In genomic region chr9:99357561-99357920, GRCm38 (mm10) we compare ENCODE assay signal across 10 mouse cellular contexts. TPM values are rescaled to one million over a fixed set of nuclear protein-coding genes. Genes with fewer than 3 reads are reported as not detected.
DNase-seq lines count a peak whose midpoint lies in the region; ATAC-seq and TF ChIP-seq lines count a peak whose summit lies in the region.
"Had no signal": no experiment of that assay in that cellular context is flagged by ENCODE, and none has a peak within 500 bp of the region (broad histone marks: within the 10 kb centered on the region; RNA-seq: fewer than 3 reads in every experiment).

No protein-coding gene starts in this region.

- peak; percentile 53; the same call in 1 of the 2 replicates for ATAC-seq in forebrain, embryonic 15.5 days (replicated peaks)
- ATAC-seq in liver, embryonic 15.5 days (ENCODE audit: insufficient read depth): no peak
- no peak for ATAC-seq in CD4-positive, CD25-positive, alpha-beta regulatory T cell, adult 4 months
- no peak for ATAC-seq in erythroblast, adult 5-6 weeks (replicated peaks; ENCODE audit: low FRiP score, poor library complexity, severe bottlenecking)

- H3K36me3 ChIP-seq in heart, adult 2 months (ENCODE audit: control insufficient read depth, insufficient read depth, low read length): no peaks in the 10 kb centered on the region
- no peaks in the 10 kb centered on the region for H3K36me3 ChIP-seq in ES-Bruce4 (ENCODE audit: control insufficient read depth, insufficient read depth, low read length, poor library complexity, severe bottlenecking)
- no peaks in the 10 kb centered on the region for H3K36me3 ChIP-seq in forebrain, embryonic 15.5 days
- H3K36me3 ChIP-seq in liver, embryonic 15.5 days (replicated peaks): no peaks in the 10 kb centered on the region

- no peak for TF ChIP-seq EP300 in heart, adult 2 months (IDR thresholded peaks at IDR 0.05; ENCODE audit: insufficient read depth, low read depth, low read length)
- no peak for TF ChIP-seq EP300 in ES-Bruce4 (IDR thresholded peaks at IDR 0.05; ENCODE audit: insufficient read depth, low read depth, low read length)

- peaks cover 2% of the 10 kb centered on the region; the same call in 1 of the 2 replicates for H3K4me1 ChIP-seq in heart, adult 2 months (ENCODE audit: control insufficient read depth, insufficient read depth, low read length)
- no peaks in the 10 kb centered on the region for H3K4me1 ChIP-seq in ES-Bruce4 (ENCODE audit: control insufficient read depth, insufficient read depth, low read length)
- peaks cover 15% of the 10 kb centered on the region for H3K4me1 ChIP-seq in forebrain, embryonic 15.5 days
- peaks cover 6% of the 10 kb centered on the region for H3K4me1 ChIP-seq in liver, embryonic 15.5 days (replicated peaks)

- H3K9ac ChIP-seq in heart, adult 2 months (ENCODE audit: low read depth, low read length): no peak overlapping the region
- H3K9ac ChIP-seq in ES-Bruce4 (ENCODE audit: low read depth, poor library complexity, severe bottlenecking): peak overlapping the region; percentile 69
- peak overlapping the region; percentile 42; the same call in 1 of the 2 replicates for H3K9ac ChIP-seq in forebrain, embryonic 15.5 days (replicated peaks)
- H3K9ac ChIP-seq in liver, embryonic 15.5 days: no peak overlapping the region

- peak overlapping the region; percentile 16; the same call in 1 of the 2 replicates for H3K4me3 ChIP-seq in heart, adult 2 months
- peak overlapping the region; percentile 77 for H3K4me3 ChIP-seq in ES-Bruce4 (ENCODE audit: low read depth, low read length)
- H3K4me3 ChIP-seq in forebrain, embryonic 15.5 days: peak overlapping the region; percentile 51
- peak overlapping the region; percentile 35 for H3K4me3 ChIP-seq in liver, embryonic 15.5 days (replicated peaks)

- no peak for DNase-seq in heart, adult 2 months
- DNase-seq in heart, adult 9 months (ENCODE audit: low spot score in 2 of 2): no peak
- DNase-seq in urinary bladder, postnatal 10 days (ENCODE audit: low spot score): no peak
- DNase-seq: thymus, adult 2 months had no signal

- TF ChIP-seq CTCF in heart, adult 2 months (IDR thresholded peaks at IDR 0.05): no peak
- no peak for TF ChIP-seq CTCF in ES-Bruce4 (IDR thresholded peaks at IDR 0.05; ENCODE audit: low read depth, low read length)

- no peak overlapping the region for H3K27ac ChIP-seq in heart, adult 2 months
- H3K27ac ChIP-seq in ES-Bruce4 (ENCODE audit: insufficient read depth, low read length): no peak overlapping the region
- no peak overlapping the region for H3K27ac ChIP-seq in forebrain, embryonic 15.5 days (replicated peaks)
- no peak overlapping the region for H3K27ac ChIP-seq in liver, embryonic 15.5 days (replicated peaks)

- H3K79me2 ChIP-seq in heart, adult 2 months (replicated peaks; ENCODE audit: control insufficient read depth, insufficient read depth, low read length): no peaks in the 10 kb centered on the region

- peak overlapping the region; percentile 97 for H3K4me2 ChIP-seq in forebrain, embryonic 15.5 days (replicated peaks)
- H3K4me2 ChIP-seq in liver, embryonic 15.5 days: peak overlapping the region; percentile 65

- WGBS in heart, adult 2 months: 5% methylated on average over 19 of the region's 19 CpGs
- 3% methylated on average over 19 of the region's 19 CpGs for WGBS in forebrain, embryonic 15.5 days
- WGBS in liver, embryonic 15.5 days (ENCODE audit: insufficient replicate concordance): 6% methylated on average over 19 of the region's 19 CpGs

- H3K9me3 ChIP-seq in ES-Bruce4 (replicated peaks; ENCODE audit: control insufficient read depth, insufficient read depth, low read length, poor library complexity, severe bottlenecking): no peaks in the 10 kb centered on the region
- no peaks in the 10 kb centered on the region for H3K9me3 ChIP-seq in forebrain, embryonic 15.5 days
- no peaks in the 10 kb centered on the region for H3K9me3 ChIP-seq in liver, embryonic 15.5 days (replicated peaks)

- peaks cover 15% of the 10 kb centered on the region for H3K27me3 ChIP-seq in heart, adult 2 months (ENCODE audit: control insufficient read depth, insufficient read depth, low read length)
- peaks cover 2% of the 10 kb centered on the region; the same call in 1 of the 2 replicates for H3K27me3 ChIP-seq in ES-Bruce4 (ENCODE audit: control insufficient read depth, insufficient read depth, low read length, poor library complexity, severe bottlenecking)
- peaks cover 32% of the 10 kb centered on the region for H3K27me3 ChIP-seq in forebrain, embryonic 15.5 days
- peaks cover 65% of the 10 kb centered on the region for H3K27me3 ChIP-seq in liver, embryonic 15.5 days

- intact Hi-C loops in heart, adult 2 months (cut with DNase I): no loop called here

- no peak for TF ChIP-seq POLR2A in heart, adult 2 months (IDR thresholded peaks at IDR 0.05; ENCODE audit: insufficient read depth, low read depth, low read length)
- TF ChIP-seq POLR2A in ES-Bruce4 (IDR thresholded peaks at IDR 0.05; ENCODE audit: insufficient read depth, low read length): no peak

RNA-seq across cellular contexts. Expression of gene Esyt3, which starts 0.8 kb away (rescaled TPM):
- total RNA-seq in heart, adult 2 months (2021): under 1 TPM; 0.64 to 0.81 TPM
- polyA plus RNA-seq in heart, adult 2 months (2012; rRNA removed): 0.33 and 0.47 TPM in 2 replicates
- polyA plus RNA-seq in ES-Bruce4 (2011; ENCODE audit: insufficient read depth, insufficient read length, low read depth, missing spikeins): 4.9 and 5.8 TPM in 2 replicates
- 0.46 and 0.86 TPM in 2 replicates for polyA plus RNA-seq in forebrain, embryonic 15.5 days (2015; fragmentation: Nextera tagmentation; extraction: Ambion mirVana)
- polyA plus RNA-seq in liver, embryonic 15.5 days (2015; fragmentation: Nextera tagmentation; extraction: Ambion mirVana): 0.06 and 0.12 TPM in 2 replicates
- not detected for polyA plus RNA-seq in CD4-positive, CD25-positive, alpha-beta regulatory T cell, adult 4 months (2017; shearing (Covaris generic))
- not detected in 2 replicates for total RNA-seq in erythroblast, adult 5-6 weeks (2015; ENCODE audit: low replicate concordance)
- not detected in 2 replicates for total RNA-seq in erythroblast, adult 5-6 weeks (2017; ENCODE audit: low replicate concordance)
- polyA plus RNA-seq: C2C12 had no signal

Comparison
In these comparisons a context has a peak if more than half of its experiments do, and no peak if none do; other contexts are left out.
1. H3K4me3 ChIP-seq: peak in every context shown above with its lines; median percentile 77 in ES-Bruce4; 51 in forebrain, embryonic 15.5 days; 35 in liver, embryonic 15.5 days; 16 in heart, adult 2 months.
2. H3K9ac ChIP-seq: peak in ES-Bruce4 (single experiment) and forebrain, embryonic 15.5 days (single experiment); none in heart, adult 2 months (single experiment) and liver, embryonic 15.5 days (single experiment).